Mouse (Mus musculus): ENCODE measurements at regions not wholly inside any gene's neighbourhood (a gene's known extent, or its start where the extent isn't known, plus 50 kb on each side); places are given as distances from the start of the nearest gene placed in this dataset.

- DNase-seq (ENCODE audit: low spot score in 2 of 2), result no peak
These were observed 463.5 kb upstream of the Dmac1 start for GRCm38 (mm10) chr4:75741585-75741984.

- DNase-seq (ENCODE audit: low spot score in 2 of 2), result no peak
These were observed 452.8 kb upstream of the Dmac1 start for GRCm38 (mm10) chr4:75730798-75731400.

- DNase-seq (ENCODE audit: low spot score in 2 of 2), result no peak
These were observed 436.5 kb upstream of the Dmac1 start for GRCm38 (mm10) chr4:75714652-75715051.

- no peak for DNase-seq (ENCODE audit: low spot score in 2 of 2)
These were observed 435.9 kb upstream of the Dmac1 start for GRCm38 (mm10) chr4:75713960-75714359.

- DNase-seq (ENCODE audit: low spot score in 2 of 2), result no peak
These were observed 422.8 kb upstream of the Dmac1 start for GRCm38 (mm10) chr4:75700780-75701378.

GRCm38 (mm10) chr4:75676590-75677174 is 398.6 kb upstream of the Dmac1 start:
- no peak for DNase-seq (ENCODE audit: low spot score in 2 of 2)

GRCm38 (mm10) chr4:75641046-75641445 is 362.9 kb upstream of the Dmac1 start:
- no peak for DNase-seq (ENCODE audit: low spot score in 2 of 2)

- DNase-seq (ENCODE audit: low spot score in 2 of 2), result no peak
These were observed 358.5 kb upstream of the Dmac1 start for GRCm38 (mm10) chr4:75636627-75637026.

- DNase-seq (ENCODE audit: low spot score in 2 of 2), result peak; percentile 6 to 14
These were observed 311.8 kb upstream of the Dmac1 start for GRCm38 (mm10) chr4:75589901-75590300.

GRCm38 (mm10) chr4:75588095-75588875 is 310.2 kb upstream of the Dmac1 start:
- no peak for DNase-seq (ENCODE audit: low spot score in 2 of 2)

- DNase-seq (ENCODE audit: low spot score in 2 of 2), result no peak
These were observed 301.8 kb upstream of the Dmac1 start for GRCm38 (mm10) chr4:75579865-75580264.

- DNase-seq (ENCODE audit: low spot score in 2 of 2), result no peak
These were observed 294.5 kb upstream of the Dmac1 start for GRCm38 (mm10) chr4:75572603-75573002.

GRCm38 (mm10) chr4:75567630-75568029 is 289.5 kb upstream of the Dmac1 start:
- no peak for DNase-seq (ENCODE audit: low spot score in 2 of 2)

- DNase-seq (ENCODE audit: low spot score in 2 of 2), result no peak
These were observed 284.4 kb upstream of the Dmac1 start for GRCm38 (mm10) chr4:75562480-75562879.

GRCm38 (mm10) chr4:75561792-75562191 is 283.7 kb upstream of the Dmac1 start:
- peak; percentile 30 to 32 for DNase-seq (ENCODE audit: low spot score in 2 of 2)

GRCm38 (mm10) chr4:75537787-75538186 is 259.7 kb upstream of the Dmac1 start:
- no peak for DNase-seq (ENCODE audit: low spot score in 2 of 2)

GRCm38 (mm10) chr4:75535067-75535466 is 257.0 kb upstream of the Dmac1 start:
- DNase-seq (ENCODE audit: low spot score in 2 of 2), result no peak

- peak in 1 of 2 experiments; percentile 4 for DNase-seq (ENCODE audit: low spot score in 2 of 2)
These were observed 251.5 kb upstream of the Dmac1 start for GRCm38 (mm10) chr4:75529607-75530006.

GRCm38 (mm10) chr4:75517459-75518158 is 239.5 kb upstream of the Dmac1 start:
- DNase-seq (ENCODE audit: low spot score in 2 of 2), result no peak

Data from right cerebral cortex, adult 2 months (tissue).